Mouse (Mus musculus) forebrain, embryonic 16.5 days (tissue): ENCODE data around the gene Map2k3. TPM values are rescaled to one million over a fixed set of nuclear protein-coding genes. Genes with fewer than 3 reads are reported as not detected.

Source experiments
- ATAC-seq: fragments of 200-750 bp; cut with Nextera tagmentation; 2 replicates; pipeline ENCODE4 v1.8.0; 2017; ENCODE audit warnings: mild to moderate bottlenecking, moderate library complexity
- H3K27ac ChIP-seq: fragments of 300-500 bp; sonication (generic); 2 replicates; pipeline ENCODE4 v1.5.1; 2014; ENCODE audit warnings: low read length, control low read depth
- H3K27me3 ChIP-seq: fragments of 300-500 bp; sonication (generic); replicated peaks from 2 replicates; pipeline ENCODE4 v1.6.1; 2014; ENCODE audit warnings: low read length; ENCODE audit not compliant: control insufficient read depth, insufficient read depth
- H3K36me3 ChIP-seq: fragments of 300-500 bp; sonication (generic); 2 replicates; pipeline ENCODE4 v1.6.1; 2014; ENCODE audit not compliant: control insufficient read depth, insufficient read depth
- H3K4me1 ChIP-seq: fragments of 300-500 bp; sonication (generic); replicated peaks from 2 replicates; pipeline ENCODE4 v1.6.1; 2014; ENCODE audit warnings: low read length; ENCODE audit not compliant: control insufficient read depth, insufficient read depth
- H3K4me2 ChIP-seq: fragments of 300-500 bp; sonication (generic); 2 replicates; pipeline ENCODE4 v1.6.1; 2014; ENCODE audit warnings: mild to moderate bottlenecking, low read length, control low read depth
- H3K4me3 ChIP-seq: fragments of 300-500 bp; sonication (generic); replicated peaks from 2 replicates; pipeline ENCODE4 v1.5.1; 2014; ENCODE audit warnings: mild to moderate bottlenecking, low read length, control low read depth
- H3K9ac ChIP-seq: fragments of 300-500 bp; sonication (generic); replicated peaks from 2 replicates; pipeline ENCODE4 v1.6.1; 2014; ENCODE audit warnings: low read depth, low read length, control low read depth
- H3K9me3 ChIP-seq: fragments of 300-500 bp; sonication (generic); 2 replicates; pipeline ENCODE4 v1.6.1; 2016; ENCODE audit warnings: low read length; ENCODE audit not compliant: control insufficient read depth
- WGBS: fragments of 180-500 bp; shearing (Covaris S2); extraction: QIAGEN DNeasy Blood & Tissue Kit; methylation state at CpG from one replicate; pipeline ENCODE4 v1.1.7; 2014; 5-methylcytosine and 5-hydroxymethylcytosine counted together
- polyA plus RNA-seq: library from polyadenylated mRNA; unstranded; fragments of >200 nt; fragmentation: Nextera tagmentation; extraction: Ambion mirVana; gene quantifications from 2 replicates; pipeline ENCODE4 v1.2.1, GENCODE M21; 2015

The Map2k3 gene
- polyA plus RNA-seq, 1 experiment from 2014 or later = 33.6 TPM

DNA sequence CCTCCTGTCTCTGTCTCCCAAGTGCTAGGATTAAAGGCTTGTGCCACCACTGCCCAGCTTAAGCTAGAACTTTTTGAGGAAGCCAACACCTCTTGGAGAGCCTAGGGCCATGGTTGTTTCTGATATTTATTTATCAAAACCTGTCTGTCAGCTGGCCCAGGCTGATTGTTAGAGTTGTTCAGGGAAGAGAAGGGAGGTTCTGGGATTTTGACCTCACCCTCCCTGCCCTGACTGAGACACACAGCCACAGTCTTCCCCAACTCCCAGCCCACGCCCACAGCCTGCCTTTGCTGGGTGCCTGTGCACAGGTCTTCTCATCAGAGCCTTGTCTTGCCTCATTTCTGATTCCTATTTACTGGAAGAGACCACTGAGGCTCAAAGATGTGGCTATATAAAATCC, 9.6 kb upstream of the Map2k3 start:
- 70% methylated on average over 1 of the region's 1 CpGs for WGBS
- no peak overlapping the region for H3K4me3 ChIP-seq

DNA sequence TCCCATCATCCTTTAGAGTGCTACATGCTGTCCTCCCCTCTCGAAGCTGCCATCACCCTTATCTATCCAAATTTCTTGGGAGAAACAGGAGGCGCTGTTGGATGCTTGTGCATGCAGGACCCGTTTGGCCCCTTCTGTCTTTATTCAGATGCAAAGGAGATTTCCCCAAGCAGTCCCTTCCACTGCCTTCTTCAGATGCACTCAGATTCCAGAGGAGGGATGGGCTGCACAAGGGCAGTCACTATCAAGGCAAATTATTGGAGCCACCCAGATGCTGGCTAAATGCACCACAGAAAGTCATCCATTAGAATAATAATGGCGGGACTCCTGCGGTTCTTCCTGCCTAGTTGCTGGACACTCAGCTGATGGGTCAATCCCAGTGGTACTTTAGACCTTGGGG, 8.9 kb upstream of the Map2k3 start:
- ATAC-seq = no peak
- Histone ChIP-seq H3K4me2 (no peak overlapping the region), H3K27me3 (no peaks in the 10 kb centered on the region), H3K4me3 (no peak overlapping the region), H3K27ac (no peak overlapping the region), H3K36me3 (no peaks in the 10 kb centered on the region), H3K4me1 (peaks cover 9% of the 10 kb centered on the region), H3K9me3 (no peaks in the 10 kb centered on the region), H3K9ac (no peak overlapping the region)
- WGBS = 65% methylated on average over 5 of the region's 5 CpGs

More for the DNA sequence above, 9.6 kb upstream of the Map2k3 start:
- H3K9ac ChIP-seq = no peak overlapping the region
- no peak overlapping the region for H3K4me2 ChIP-seq
- ATAC-seq = no peak
- H3K27me3 ChIP-seq = no peaks in the 10 kb centered on the region
- H3K9me3 ChIP-seq = no peaks in the 10 kb centered on the region
- peaks cover 3% of the 10 kb centered on the region; the same call in 1 of the 2 replicates for H3K4me1 ChIP-seq
- no peaks in the 10 kb centered on the region for H3K36me3 ChIP-seq
- no peak overlapping the region for H3K27ac ChIP-seq

DNA sequence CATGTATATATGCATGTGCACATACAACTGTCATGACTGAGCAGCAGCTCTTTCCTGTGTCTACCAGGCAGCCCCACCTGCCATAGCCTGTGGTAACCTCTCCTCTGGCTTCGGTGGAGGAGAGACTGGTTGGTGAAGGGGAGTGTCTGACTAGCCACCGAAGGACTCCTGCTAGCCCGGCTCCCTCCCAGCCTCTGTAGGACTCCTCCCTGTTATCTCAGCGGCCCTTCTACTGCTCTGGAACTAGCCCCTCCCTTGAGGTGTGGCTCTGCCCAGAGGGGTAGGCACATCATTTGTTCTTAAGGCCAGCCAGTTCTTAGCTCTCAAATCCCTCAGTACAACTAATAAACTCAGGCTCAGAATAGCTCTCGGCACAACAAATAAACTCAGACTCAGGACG, 7.3 kb upstream of the Map2k3 start:
- WGBS = 51% methylated on average over 6 of the region's 6 CpGs
- Histone ChIP-seq H3K9me3 (no peaks in the 10 kb centered on the region), H3K4me1 (peaks cover 9% of the 10 kb centered on the region), H3K9ac (no peak overlapping the region), H3K27me3 (no peaks in the 10 kb centered on the region), H3K4me2 (no peak overlapping the region), H3K4me3 (no peak overlapping the region), H3K27ac (no peak overlapping the region), H3K36me3 (no peaks in the 10 kb centered on the region)
- ATAC-seq = no peak

- 86% methylated on average over 1 of the region's 1 CpGs for WGBS
- ATAC-seq = no peak
- Histone ChIP-seq H3K27me3 (no peaks in the 10 kb centered on the region), H3K4me1 (peaks cover 9% of the 10 kb centered on the region), H3K9ac (no peak overlapping the region), H3K9me3 (no peaks in the 10 kb centered on the region), H3K4me2 (no peak overlapping the region), H3K27ac (no peak overlapping the region), H3K4me3 (no peak overlapping the region), H3K36me3 (no peaks in the 10 kb centered on the region)
Measured at GRCm38 (mm10) chr11:60924981-60925380, 6.9 kb upstream of the Map2k3 start.

- peak overlapping the region; percentile 4; the same call in 1 of the 2 replicates for H3K9ac ChIP-seq
- H3K9me3 ChIP-seq = no peaks in the 10 kb centered on the region
- no peaks in the 10 kb centered on the region for H3K36me3 ChIP-seq
- ATAC-seq = peak; percentile 74
- H3K4me3 ChIP-seq = peak overlapping the region; percentile 31
- H3K27me3 ChIP-seq = no peaks in the 10 kb centered on the region
- whole genome bisulfite sequencing = under 1% methylated on average over 9 of the region's 9 CpGs
- peaks cover 14% of the 10 kb centered on the region for H3K4me1 ChIP-seq
- H3K4me2 ChIP-seq = peak overlapping the region; percentile 49
- no peak overlapping the region for H3K27ac ChIP-seq
Measured at GRCm38 (mm10) chr11:60927264-60927663, 4.6 kb upstream of the Map2k3 start.

GRCm38 (mm10) chr11:60930724-60931281, 1.0 kb upstream of the Map2k3 start:
- Histone ChIP-seq H3K4me3 (peak overlapping the region; percentile 93), H3K4me2 (peak overlapping the region; percentile 92), H3K4me1 (peaks cover 27% of the 10 kb centered on the region), H3K9ac (peak overlapping the region; percentile 83; the same call in 1 of the 2 replicates), H3K27ac (no peak overlapping the region), H3K27me3 (no peaks in the 10 kb centered on the region), H3K36me3 (no peaks in the 10 kb centered on the region), H3K9me3 (no peaks in the 10 kb centered on the region)
- 31% methylated on average over 7 of the region's 7 CpGs for WGBS
- no peak for ATAC-seq

DNA sequence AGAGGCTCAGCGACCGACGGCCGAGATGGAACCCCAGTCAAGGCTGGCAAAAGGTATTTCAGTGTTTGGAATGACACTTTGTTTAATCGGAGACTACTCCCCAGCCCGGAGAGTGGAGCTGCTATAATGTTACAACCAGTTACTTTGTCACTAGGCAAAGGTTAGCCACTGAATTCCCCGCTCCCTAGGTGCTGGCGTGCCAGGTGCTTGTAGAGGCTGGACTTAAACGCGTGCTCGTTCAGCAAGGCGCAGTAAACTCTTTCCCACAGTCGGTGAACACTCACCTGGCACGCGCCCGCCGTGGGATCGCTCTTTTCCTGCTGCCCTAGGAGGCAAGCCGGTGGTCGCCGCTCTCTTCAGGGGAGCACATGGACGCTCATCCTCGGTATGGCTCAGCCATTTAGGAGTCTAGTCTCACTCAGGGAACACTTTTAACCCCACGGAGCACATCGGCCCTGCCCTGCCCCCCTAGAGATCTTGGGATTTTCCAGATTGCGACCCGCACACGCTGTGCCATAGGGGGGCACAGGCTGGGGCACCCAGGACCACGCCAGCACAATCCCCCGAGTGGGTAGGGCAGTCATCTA, 458 bp upstream of the Map2k3 start:
- Histone ChIP-seq H3K9ac (peak overlapping the region; percentile 83), H3K4me1 (peaks cover 27% of the 10 kb centered on the region), H3K4me3 (peak overlapping the region; percentile 93), H3K36me3 (no peaks in the 10 kb centered on the region), H3K27me3 (no peaks in the 10 kb centered on the region), H3K27ac (no peak overlapping the region), H3K4me2 (peak overlapping the region; percentile 92), H3K9me3 (no peaks in the 10 kb centered on the region)
- ATAC-seq = no peak; the same call in 1 of the 2 replicates
- 2% methylated on average over 30 of the region's 30 CpGs for WGBS

GRCm38 (mm10) chr11:60932503-60933020, 729 bp downstream of the Map2k3 start:
- H3K36me3 ChIP-seq = no peaks in the 10 kb centered on the region
- peak overlapping the region; percentile 83 for H3K9ac ChIP-seq
- H3K4me1 ChIP-seq = peaks cover 21% of the 10 kb centered on the region
- no peaks in the 10 kb centered on the region for H3K9me3 ChIP-seq
- peak overlapping the region; percentile 92 for H3K4me2 ChIP-seq
- H3K27me3 ChIP-seq = no peaks in the 10 kb centered on the region
- ATAC-seq = no peak
- no peak overlapping the region for H3K27ac ChIP-seq
- H3K4me3 ChIP-seq = peak overlapping the region; percentile 93
- 6% methylated on average over 7 of the region's 7 CpGs for WGBS

- Histone ChIP-seq H3K27me3 (no peaks in the 10 kb centered on the region), H3K9me3 (no peaks in the 10 kb centered on the region), H3K9ac (no peak overlapping the region), H3K36me3 (no peaks in the 10 kb centered on the region), H3K4me1 (peaks cover 18% of the 10 kb centered on the region), H3K27ac (no peak overlapping the region), H3K4me2 (peak overlapping the region; percentile 92), H3K4me3 (peak overlapping the region; percentile 93; the same call in 1 of the 2 replicates)
- whole genome bisulfite sequencing = 85% methylated on average over 10 of the region's 10 CpGs
- no peak for ATAC-seq
Measured at GRCm38 (mm10) chr11:60933178-60933930, 1.5 kb downstream of the Map2k3 start.
